Mouse (Mus musculus) forebrain, embryonic 10.5 days (tissue): ENCODE measurements around the gene Slc34a2. TPM values are rescaled to one million over a fixed set of nuclear protein-coding genes. Genes with fewer than 3 reads are reported as not detected.
A peak's percentile ranks its signal among the peaks of the same experiment; 100 is the strongest.

Source experiments
- DNase-seq: peaks from one replicate; pipeline ENCODE4 v3.0.0-alpha.2; 2017; ENCODE audit warnings: low spot score; ENCODE audit errors: extremely low spot score
- H3K27ac ChIP-seq: fragments of 300-500 bp; sonication (generic); 2 replicates; pipeline ENCODE4 v1.5.1; 2016; ENCODE audit warnings: mild to moderate bottlenecking
- H3K27me3 ChIP-seq: fragments of 300-500 bp; sonication (generic); 2 replicates; pipeline ENCODE4 v1.6.1; 2016; ENCODE audit warnings: mild to moderate bottlenecking; ENCODE audit not compliant: poor library complexity, severe bottlenecking
- H3K36me3 ChIP-seq: fragments of 300-500 bp; sonication (generic); replicated peaks from 2 replicates; pipeline ENCODE4 v1.6.1; 2016; ENCODE audit warnings: mild to moderate bottlenecking, moderate library complexity
- H3K4me1 ChIP-seq: fragments of 300-500 bp; sonication (generic); 2 replicates; pipeline ENCODE4 v1.6.1; 2016
- H3K4me3 ChIP-seq: fragments of 300-500 bp; sonication (generic); 2 replicates; pipeline ENCODE4 v1.5.1; 2016; ENCODE audit warnings: mild to moderate bottlenecking, moderate library complexity
- H3K9me3 ChIP-seq: fragments of 300-500 bp; sonication (generic); 2 replicates; pipeline ENCODE4 v1.6.1; 2016; ENCODE audit warnings: mild to moderate bottlenecking, moderate library complexity
- WGBS: fragments of 180-500 bp; shearing (Covaris S2); methylation state at CpG from one replicate; pipeline ENCODE4 v1.1.7; 2016; 5-methylcytosine and 5-hydroxymethylcytosine counted together
- polyA plus RNA-seq: library from polyadenylated mRNA; unstranded; fragments of >200 nt; fragmentation: Nextera tagmentation; extraction: Ambion mirVana; gene quantifications from 2 replicates; pipeline ENCODE4 v1.2.1, GENCODE M21; 2016

Gene Slc34a2
- polyA plus RNA-seq, 1 experiment from 2014 or later, result not detected

DNA sequence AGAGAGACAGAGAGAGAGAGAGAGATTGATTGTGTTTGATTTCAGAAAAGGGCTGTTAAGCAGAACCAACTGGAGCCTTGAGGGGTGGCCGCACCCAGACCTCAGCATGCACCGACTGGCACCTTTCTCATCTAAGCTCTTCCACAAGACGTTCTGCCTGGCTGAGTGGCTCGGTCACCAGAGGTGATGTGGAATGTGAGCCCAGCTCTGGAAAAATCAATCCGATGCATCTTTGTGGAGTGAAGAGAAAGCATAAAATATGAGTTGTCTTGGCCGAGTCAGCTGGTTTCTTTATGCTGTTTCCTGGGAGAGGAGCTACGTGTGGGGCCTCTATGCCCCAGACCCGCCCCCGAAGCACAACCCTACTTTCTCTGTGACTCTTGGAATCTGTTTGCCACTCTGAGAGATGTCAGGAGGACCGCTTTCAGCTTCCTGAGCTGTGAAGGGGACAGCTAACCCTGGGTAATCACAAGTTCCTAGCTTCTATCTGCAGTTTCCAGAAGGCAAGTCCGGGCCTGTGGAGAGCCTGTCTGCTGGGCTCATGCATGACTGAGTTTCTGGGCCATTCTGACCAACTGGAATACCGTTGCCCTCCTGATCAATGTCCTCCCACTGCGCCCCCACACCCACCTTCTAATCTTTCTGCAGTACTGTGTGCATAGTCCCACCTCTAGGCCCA lies 66.4 kb downstream of the Slc34a2 start:
- DNase-seq, result no peak
- H3K27ac ChIP-seq, result no peak overlapping the region
- H3K9me3 ChIP-seq, result no peaks in the 10 kb centered on the region
- 0 out of 2 replicates have a peak, but pooled peaks cover 4% of the 10 kb centered on the region for H3K4me1 ChIP-seq
- H3K36me3 ChIP-seq, result no peaks in the 10 kb centered on the region
- no peak overlapping the region for H3K4me3 ChIP-seq
- WGBS, result 90% methylated on average over 13 of the region's 13 CpGs
- H3K27me3 ChIP-seq, result no peaks in the 10 kb centered on the region

DNA sequence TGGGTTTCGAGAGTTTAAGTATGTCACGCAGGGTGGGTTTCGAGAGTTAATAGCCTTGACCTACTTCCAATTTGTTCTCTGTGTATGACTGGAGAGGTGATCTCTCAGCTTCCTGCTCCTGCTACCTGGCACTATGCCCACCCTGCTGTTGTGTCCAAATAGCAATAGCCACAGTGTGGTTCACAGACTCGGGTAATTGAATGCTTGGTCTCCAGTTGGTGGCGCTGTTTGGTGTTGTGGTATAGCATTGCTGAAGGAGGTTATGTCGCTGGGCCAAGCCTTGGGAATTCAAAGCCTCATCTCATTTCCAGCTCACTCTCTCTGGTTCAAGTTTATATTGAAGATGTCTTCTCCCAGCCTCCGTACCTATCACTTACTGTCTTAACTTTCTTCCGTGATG lies 67.8 kb downstream of the Slc34a2 start:
- no peaks in the 10 kb centered on the region for H3K36me3 ChIP-seq
- WGBS, result 77% methylated on average over 8 of the region's 8 CpGs
- no peaks in the 10 kb centered on the region for H3K9me3 ChIP-seq
- no peak for DNase-seq
- no peak overlapping the region for H3K27ac ChIP-seq
- peaks cover 12% of the 10 kb centered on the region for H3K4me1 ChIP-seq
- no peak overlapping the region for H3K4me3 ChIP-seq
- H3K27me3 ChIP-seq, result no peaks in the 10 kb centered on the region

GRCm38 (mm10) chr5:53106125-53106524 lies 68.2 kb downstream of the Slc34a2 start:
- no peaks in the 10 kb centered on the region for H3K27me3 ChIP-seq
- WGBS, result 80% methylated on average over 4 of the region's 4 CpGs
- H3K36me3 ChIP-seq, result no peaks in the 10 kb centered on the region
- peaks cover 16% of the 10 kb centered on the region for H3K4me1 ChIP-seq
- H3K27ac ChIP-seq, result no peak overlapping the region
- no peaks in the 10 kb centered on the region for H3K9me3 ChIP-seq
- no peak overlapping the region for H3K4me3 ChIP-seq
- no peak for DNase-seq

- WGBS, result 66% methylated on average over 4 of the region's 4 CpGs
- no peak overlapping the region for H3K4me3 ChIP-seq
These were observed 68.8 kb downstream of the Slc34a2 start for GRCm38 (mm10) chr5:53106731-53107130.

DNA sequence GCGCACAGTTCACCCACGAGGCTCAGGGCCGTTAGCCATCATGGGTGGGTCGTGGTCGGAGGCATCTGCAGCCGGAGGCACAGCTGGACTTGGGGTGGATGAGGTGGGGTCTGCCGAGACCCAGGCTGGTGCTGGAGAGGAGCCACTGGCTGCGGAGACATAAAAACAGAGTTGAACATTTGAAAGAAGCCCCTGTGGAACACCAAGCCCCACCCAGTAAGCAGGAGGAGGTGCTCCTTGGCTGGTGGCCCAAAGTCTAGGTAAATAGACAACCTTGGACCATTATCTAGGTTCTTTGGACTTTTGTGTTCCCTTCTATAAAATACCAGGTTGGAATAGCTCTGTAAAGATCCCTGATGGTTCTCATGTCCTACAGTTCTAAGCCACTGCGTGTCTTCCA lies 70.1 kb downstream of the Slc34a2 start:
- WGBS, result 91% methylated on average over 9 of the region's 9 CpGs
- no peak overlapping the region for H3K27ac ChIP-seq
- H3K4me1 ChIP-seq, result peaks cover 19% of the 10 kb centered on the region
- no peak overlapping the region for H3K4me3 ChIP-seq
- peaks cover 3% of the 10 kb centered on the region; the same call in 1 of the 2 replicates for H3K9me3 ChIP-seq
- H3K27me3 ChIP-seq, result no peaks in the 10 kb centered on the region
- H3K36me3 ChIP-seq, result peaks cover 2% of the 10 kb centered on the region
- DNase-seq, result no peak

More at GRCm38 (mm10) chr5:53106731-53107130, 68.8 kb downstream of the Slc34a2 start:
- H3K36me3 ChIP-seq, result no peaks in the 10 kb centered on the region
- peaks cover 19% of the 10 kb centered on the region for H3K4me1 ChIP-seq
- H3K27me3 ChIP-seq, result no peaks in the 10 kb centered on the region
- DNase-seq, result no peak
- H3K9me3 ChIP-seq, result no peaks in the 10 kb centered on the region
- H3K27ac ChIP-seq, result no peak overlapping the region

GRCm38 (mm10) chr5:53108668-53109067 lies 70.8 kb downstream of the Slc34a2 start:
- Histone ChIP-seq H3K27ac (no peak overlapping the region), H3K4me3 (no peak overlapping the region), H3K4me1 (peaks cover 19% of the 10 kb centered on the region), H3K36me3 (peaks cover 5% of the 10 kb centered on the region), H3K27me3 (no peaks in the 10 kb centered on the region), H3K9me3 (peaks cover 7% of the 10 kb centered on the region; the same call in 1 of the 2 replicates)
- 83% methylated on average over 1 of the region's 1 CpGs for WGBS
- no peak for DNase-seq

DNA sequence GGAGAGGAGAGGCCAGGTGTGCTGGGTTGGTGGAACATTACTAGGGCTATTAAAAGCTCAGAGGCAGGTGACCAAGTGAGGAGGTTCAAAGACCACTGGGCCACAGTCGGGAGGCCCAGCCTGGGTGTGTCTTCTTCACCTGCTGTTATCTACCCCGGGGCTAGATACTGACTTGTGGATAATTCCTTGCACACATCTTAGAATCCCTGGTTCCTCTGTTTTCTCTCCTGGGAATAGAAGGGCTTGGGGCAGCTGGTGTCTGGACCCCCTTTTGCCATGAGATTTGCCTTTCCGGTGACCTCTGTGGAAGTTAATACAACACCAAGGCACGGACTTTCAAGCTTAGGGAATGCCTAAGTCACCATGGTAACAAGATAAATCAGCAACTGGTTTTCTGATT lies 72.3 kb downstream of the Slc34a2 start:
- peaks cover 5% of the 10 kb centered on the region for H3K36me3 ChIP-seq
- H3K4me1 ChIP-seq, result peaks cover 15% of the 10 kb centered on the region
- H3K4me3 ChIP-seq, result no peak overlapping the region
- DNase-seq, result no peak
- peaks cover 7% of the 10 kb centered on the region; the same call in 1 of the 2 replicates for H3K9me3 ChIP-seq
- 0 out of 2 replicates have a peak, but pooled peaks cover 5% of the 10 kb centered on the region for H3K27me3 ChIP-seq
- H3K27ac ChIP-seq, result no peak overlapping the region
- 76% methylated on average over 4 of the region's 4 CpGs for WGBS

- H3K4me3 ChIP-seq, result no peak overlapping the region
- peaks cover 15% of the 10 kb centered on the region for H3K4me1 ChIP-seq
- peaks cover 8% of the 10 kb centered on the region; the same call in 1 of the 2 replicates for H3K27me3 ChIP-seq
- peaks cover 5% of the 10 kb centered on the region for H3K36me3 ChIP-seq
- DNase-seq, result no peak
- H3K9me3 ChIP-seq, result peaks cover 7% of the 10 kb centered on the region; the same call in 1 of the 2 replicates
- 84% methylated on average over 5 of the region's 5 CpGs for WGBS
- H3K27ac ChIP-seq, result no peak overlapping the region
These were observed 73.2 kb downstream of the Slc34a2 start for GRCm38 (mm10) chr5:53111036-53111435.

DNA sequence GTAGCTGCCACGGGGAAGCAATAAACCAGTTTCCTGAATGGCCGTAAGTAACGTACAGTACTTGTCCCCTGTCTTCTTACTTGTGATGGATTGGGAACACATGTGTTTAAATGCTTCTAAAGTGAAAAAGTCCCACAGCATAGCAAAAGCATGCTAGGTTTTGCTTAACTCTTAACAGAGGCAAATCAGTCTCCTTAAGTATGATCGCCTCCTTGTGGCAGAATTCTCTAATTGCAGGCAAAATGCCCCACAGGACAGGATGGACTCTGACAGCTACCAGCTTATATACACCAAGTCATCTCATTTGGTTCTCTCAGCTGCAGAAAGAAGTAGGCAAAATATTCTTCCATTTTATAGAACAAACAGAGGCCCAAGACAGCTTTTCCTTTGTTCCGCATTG lies 75.1 kb downstream of the Slc34a2 start:
- Histone ChIP-seq H3K4me3 (no peak overlapping the region), H3K27me3 (peaks cover 12% of the 10 kb centered on the region; the same call in 1 of the 2 replicates), H3K4me1 (peaks cover 18% of the 10 kb centered on the region), H3K36me3 (peaks cover 5% of the 10 kb centered on the region), H3K27ac (no peak overlapping the region), H3K9me3 (peaks cover 7% of the 10 kb centered on the region; the same call in 1 of the 2 replicates)
- DNase-seq, result no peak
- 97% methylated on average over 5 of the region's 5 CpGs for WGBS

DNA sequence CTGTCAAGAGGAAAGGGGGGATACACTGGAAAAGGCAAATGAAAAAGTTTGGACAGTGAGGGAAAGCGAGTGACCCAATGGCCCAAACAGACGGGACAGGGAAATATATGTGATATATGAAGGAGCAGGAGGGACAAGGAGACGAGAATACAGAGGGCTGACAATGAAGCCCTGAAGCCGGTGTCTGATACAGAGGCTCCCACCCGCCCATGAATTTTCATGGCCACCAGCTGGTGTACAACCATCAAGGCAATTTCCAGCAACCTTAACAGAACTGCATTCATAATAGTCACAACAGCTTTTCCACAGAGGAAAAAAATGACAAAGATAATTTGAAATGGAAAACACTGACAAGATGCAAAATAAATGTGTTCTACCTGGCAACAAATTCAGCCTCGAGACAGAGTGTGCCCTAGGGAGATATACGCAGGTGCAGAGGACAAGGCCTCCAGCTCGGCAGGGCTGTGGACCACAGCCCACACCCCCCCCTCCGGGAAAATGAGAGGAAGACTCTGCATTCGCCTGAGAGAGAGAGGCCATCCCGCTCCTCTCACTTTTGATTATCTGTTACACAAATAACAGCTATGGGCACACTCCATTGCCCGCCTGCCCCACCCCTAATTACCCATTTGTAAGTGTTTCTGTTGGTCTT lies 76.9 kb downstream of the Slc34a2 start:
- no peak for DNase-seq

DNA sequence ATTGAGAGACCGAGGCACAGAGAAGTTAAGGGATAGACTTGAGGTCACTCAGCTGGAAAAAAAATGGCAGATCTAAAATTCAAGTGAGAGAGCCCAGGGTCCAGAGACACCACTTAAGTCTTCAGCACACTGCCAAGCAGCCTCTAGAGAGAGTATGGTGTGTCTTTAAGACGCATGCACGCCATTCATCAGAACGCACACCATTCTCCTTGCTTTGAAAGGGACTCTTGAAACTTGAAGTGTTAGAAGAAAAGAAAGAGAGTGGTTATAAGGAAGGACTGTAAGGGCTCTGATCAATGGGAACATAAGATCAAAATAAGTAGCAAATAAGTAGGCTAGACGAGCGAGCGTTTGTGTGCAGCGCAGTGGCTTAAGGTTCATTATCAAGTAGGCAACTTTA lies 80.3 kb downstream of the Slc34a2 start:
- no peak for DNase-seq
- Histone ChIP-seq H3K9me3 (peaks cover 2% of the 10 kb centered on the region; the same call in 1 of the 2 replicates), H3K27ac (peak overlapping the region; percentile 53; the same call in 1 of the 2 replicates), H3K27me3 (peaks cover 30% of the 10 kb centered on the region), H3K36me3 (peaks cover 1% of the 10 kb centered on the region), H3K4me3 (no peak overlapping the region), H3K4me1 (peaks cover 35% of the 10 kb centered on the region)
- WGBS, result 71% methylated on average over 8 of the region's 8 CpGs

More for the DNA sequence above, 76.9 kb downstream of the Slc34a2 start:
- Histone ChIP-seq H3K36me3 (peaks cover 5% of the 10 kb centered on the region), H3K4me1 (peaks cover 34% of the 10 kb centered on the region), H3K27ac (no peak overlapping the region), H3K4me3 (no peak overlapping the region), H3K9me3 (peaks cover 7% of the 10 kb centered on the region; the same call in 1 of the 2 replicates), H3K27me3 (peaks cover 12% of the 10 kb centered on the region; the same call in 1 of the 2 replicates)
- 86% methylated on average over 12 of the region's 12 CpGs for WGBS

DNA sequence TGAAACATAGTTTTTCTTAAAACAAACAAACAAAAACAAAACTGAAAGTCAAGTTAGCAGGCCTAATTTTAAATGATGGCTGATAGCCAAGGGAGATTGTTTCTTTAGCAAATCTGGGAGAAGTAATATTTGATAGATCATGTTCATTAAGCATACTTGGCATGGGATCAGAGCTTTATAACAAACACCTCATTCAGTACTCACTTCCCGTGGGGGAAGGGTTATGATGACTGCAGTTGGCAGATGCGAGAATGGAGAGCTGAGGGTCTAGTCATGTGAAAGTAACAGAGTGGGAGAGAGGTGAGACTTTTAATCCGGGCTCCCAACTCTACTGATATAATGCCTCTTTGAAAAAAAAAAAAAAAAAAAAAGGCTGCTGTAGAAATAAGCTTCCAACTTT lies 81.8 kb downstream of the Slc34a2 start:
- peaks cover 30% of the 10 kb centered on the region for H3K27me3 ChIP-seq
- no peaks in the 10 kb centered on the region for H3K9me3 ChIP-seq
- peaks cover 46% of the 10 kb centered on the region for H3K4me1 ChIP-seq
- DNase-seq, result no peak
- no peak overlapping the region for H3K4me3 ChIP-seq
- 68% methylated on average over 3 of the region's 3 CpGs for WGBS
- H3K36me3 ChIP-seq, result no peaks in the 10 kb centered on the region
- H3K27ac ChIP-seq, result no peak overlapping the region
